Mouse (Mus musculus) left cerebral cortex, postnatal 10 days (tissue): ENCODE results near the gene Gpsm3. TPM values are rescaled to one million over a fixed set of nuclear protein-coding genes. Genes with fewer than 3 reads are reported as not detected.

ENCODE experiments used
- total RNA-seq, 2 experiments: library from RNA; stranded (reverse); gene quantifications; 2 replicates each; pipeline ENCODE4 v1.2.3; 2021

Gpsm3 gene
- total RNA-seq, 2 experiments from 2014 or later = 3.1 to 4.1 TPM

Other genes starting within 250 kb of the Gpsm3 start
- under 1 TPM; 0.43 to 0.87 TPM for gene Btnl2, start 235.0 kb upstream of the Gpsm3 start, total RNA-seq
- gene Btnl1, start 212.7 kb upstream of the Gpsm3 start, total RNA-seq = not detected
- gene BC051142, start 191.0 kb upstream of the Gpsm3 start, total RNA-seq = 1 to 10 TPM; 6.6 to 9.9 TPM
- not detected for gene Btnl4, start 112.5 kb upstream of the Gpsm3 start, total RNA-seq
- gene Btnl6, start 72.5 kb upstream of the Gpsm3 start, total RNA-seq = not detected
- gene Notch4, start 25.5 kb upstream of the Gpsm3 start, total RNA-seq = 10 to 100 TPM; 10.6 to 12.0 TPM
- 10 to 100 TPM; 40.3 to 40.9 TPM for gene Pbx2, start 1.5 kb downstream of the Gpsm3 start, total RNA-seq
- 1 to 10 TPM in 1 of 2 experiments, under 1 TPM in 1; 0.97 to 1.3 TPM for gene Ager, start 8.1 kb downstream of the Gpsm3 start, total RNA-seq
- 100 to 1,000 TPM in 1 of 2 experiments, 10 to 100 TPM in 1; 94.8 to 101 TPM for gene Rnf5, start 13.9 kb downstream of the Gpsm3 start, total RNA-seq
- gene Agpat1, start 14.5 kb downstream of the Gpsm3 start, total RNA-seq = 100 to 1,000 TPM; 180 to 182 TPM
- 1 to 10 TPM; 4.3 to 5.2 TPM for gene Egfl8, start 26.2 kb downstream of the Gpsm3 start, total RNA-seq
- gene Ppt2, start 38.7 kb downstream of the Gpsm3 start, total RNA-seq = 10 to 100 TPM; 31.4 to 36.7 TPM
- 100 to 1,000 TPM; 157 to 158 TPM for gene Prrt1, start 39.7 kb downstream of the Gpsm3 start, total RNA-seq
- 10 to 100 TPM; 12.5 to 13.7 TPM for gene Fkbpl, start 55.0 kb downstream of the Gpsm3 start, total RNA-seq
- 10 to 100 TPM; 73.1 to 76.5 TPM for gene Atf6b, start 57.3 kb downstream of the Gpsm3 start, total RNA-seq
- gene Tnxb, start 80.7 kb downstream of the Gpsm3 start, total RNA-seq = 1 to 10 TPM; 1.7 to 1.8 TPM
- 1 to 10 TPM; 6.7 to 7.4 TPM for gene C4b, start 154.1 kb downstream of the Gpsm3 start, total RNA-seq
- not detected for gene Cyp21a1, start 214.8 kb downstream of the Gpsm3 start, total RNA-seq
- gene Stk19, start 247.1 kb downstream of the Gpsm3 start, total RNA-seq = 10 to 100 TPM; 57.4 to 69.4 TPM
- 10 to 100 TPM; 31.2 to 33.1 TPM for gene Dxo, start 247.2 kb downstream of the Gpsm3 start, total RNA-seq